Mouse (Mus musculus) colon, adult 2 months (tissue): ENCODE measurements around the gene Slc6a14. TPM values are rescaled to one million over a fixed set of nuclear protein-coding genes. Genes with fewer than 3 reads are reported as not detected.

ENCODE experiments used
- polyA plus RNA-seq: library from polyadenylated mRNA; depleted of rRNA; stranded (reverse); fragments of >200 nt; gene quantifications from 2 replicates; pipeline ENCODE4 v1.2.3, GENCODE M21; 2012; rRNA removed

Slc6a14 gene
- polyA plus RNA-seq = 14.1 and 20.2 TPM in 2 replicates

GRCm38 (mm10) chrX:21714829-21715228 lies at the start of gene Slc6a14:
Gene Slc6a14 (plus strand): TSS chrX:21714896.

GRCm38 (mm10) chrX:21744997-21745396 lies 30.3 kb downstream of the Slc6a14 start, which contains the start of gene Gm28269:
Gene Gm28269 (minus strand): TSS chrX:21745097.

Other genes with a start within 250 kb of the Slc6a14 start
- 0.03 and 0.06 TPM in 2 replicates for gene Agtr2, start 230.4 kb upstream of the Slc6a14 start, polyA plus RNA-seq
- not detected in 2 replicates for gene Gm28269, start 30.2 kb downstream of the Slc6a14 start, polyA plus RNA-seq